Mouse (Mus musculus) spleen, postnatal 4 days (tissue): ENCODE data around the gene Mrpl51.
A peak's percentile ranks its signal among the peaks of the same experiment; 100 is the strongest.
"Not testable (repeated sequence)": the region's sequence is repeated elsewhere in the genome, so short reads cannot be mapped to it uniquely, and the experiment has no call there.

Experiments used
- DNase-seq, 2 experiments: peaks; one replicate each; pipeline ENCODE4 v3.0.0; 2022; ENCODE audit warnings: low spot score in 2 of 2

Mrpl51 gene

GRCm38 (mm10) chr6:125159773-125160557 is 31.6 kb upstream of the Mrpl51 start:
- DNase-seq = no peak

GRCm38 (mm10) chr6:125160558-125160853 is 31.1 kb upstream of the Mrpl51 start:
- no peak for DNase-seq

GRCm38 (mm10) chr6:125160854-125161760 is 30.5 kb upstream of the Mrpl51 start:
- no peak for DNase-seq

DNA sequence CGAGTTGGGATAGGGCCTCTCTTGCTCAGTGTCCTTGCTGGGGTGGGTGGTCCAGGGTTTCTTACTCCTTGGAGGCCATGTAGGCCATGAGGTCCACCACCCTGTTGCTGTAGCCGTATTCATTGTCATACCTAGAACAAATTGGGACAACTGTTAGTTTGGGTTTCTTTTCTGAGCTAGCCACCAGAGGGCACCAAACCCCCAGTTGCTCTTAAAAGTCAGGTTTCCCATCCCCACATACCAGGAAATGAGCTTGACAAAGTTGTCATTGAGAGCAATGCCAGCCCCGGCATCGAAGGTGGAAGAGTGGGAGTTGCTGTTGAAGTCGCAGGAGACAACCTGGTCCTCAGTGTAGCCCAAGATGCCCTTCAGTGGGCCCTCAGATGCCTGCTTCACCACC is 29.6 kb upstream of the Mrpl51 start:
- peak; percentile 70 to 87 for DNase-seq

DNA sequence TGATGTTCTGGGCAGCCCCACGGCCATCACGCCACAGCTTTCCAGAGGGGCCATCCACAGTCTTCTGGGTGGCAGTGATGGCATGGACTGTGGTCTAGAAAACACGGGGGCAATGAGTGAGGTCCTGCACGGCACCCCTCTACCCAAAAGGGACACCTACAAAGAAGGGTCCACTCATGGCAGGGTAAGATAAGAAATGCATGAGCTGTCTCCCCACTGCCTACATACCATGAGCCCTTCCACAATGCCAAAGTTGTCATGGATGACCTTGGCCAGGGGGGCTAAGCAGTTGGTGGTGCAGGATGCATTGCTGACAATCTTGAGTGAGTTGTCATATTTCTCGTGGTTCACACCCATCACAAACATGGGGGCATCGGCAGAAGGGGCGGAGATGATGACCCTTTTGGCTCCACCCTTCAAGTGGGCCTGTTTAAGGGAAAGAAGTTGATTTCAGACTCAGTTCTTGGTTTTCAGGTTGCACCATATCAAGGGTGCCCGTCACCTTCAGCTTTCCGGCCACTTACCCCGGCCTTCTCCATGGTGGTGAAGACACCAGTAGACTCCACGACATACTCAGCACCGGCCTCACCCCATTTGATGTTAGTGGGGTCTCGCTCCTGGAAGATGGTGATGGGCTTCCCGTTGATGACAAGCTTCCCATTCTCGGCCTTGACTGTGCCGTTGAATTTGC is 28.8 kb upstream of the Mrpl51 start:
- DNase-seq = not testable (repeated sequence)

GRCm38 (mm10) chr6:125163801-125164657 is 27.6 kb upstream of the Mrpl51 start:
- no peak for DNase-seq

DNA sequence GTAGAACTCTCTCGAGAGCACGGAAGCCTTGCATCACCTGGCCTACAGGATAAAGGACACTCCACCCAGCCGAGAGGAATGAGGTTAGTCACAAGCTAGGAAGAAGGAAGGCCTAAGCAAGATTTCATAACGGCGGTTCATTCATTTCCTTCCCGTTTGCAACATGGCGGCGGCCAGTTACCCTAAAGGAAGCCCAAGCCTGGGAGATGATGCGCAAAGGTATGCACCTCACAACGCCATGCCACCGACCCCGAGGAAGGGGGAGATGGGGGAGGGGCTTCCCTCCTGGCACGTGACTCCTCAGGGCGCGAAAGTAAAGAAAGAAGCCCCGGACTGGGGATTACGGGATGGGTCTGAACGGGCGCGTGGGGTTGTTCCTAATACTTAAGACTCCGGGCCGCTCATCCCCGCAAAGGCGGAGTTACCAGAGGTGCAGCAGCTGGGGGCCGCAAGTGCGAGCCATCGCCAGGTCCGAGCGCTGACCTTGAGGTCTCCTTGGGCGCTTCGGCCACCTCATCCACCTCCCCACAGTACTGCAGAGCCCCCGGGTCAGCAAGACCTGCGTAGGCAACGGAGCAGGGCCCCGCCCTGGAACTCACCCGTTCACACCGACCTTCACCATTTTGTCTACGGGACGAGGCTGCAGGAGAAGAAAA is 26.8 kb upstream of the Mrpl51 start:
- DNase-seq = peak; percentile 55 to 78

- peak; percentile 92 to 93 for DNase-seq
Observed at GRCm38 (mm10) chr6:125165328-125165891, 26.2 kb upstream of the Mrpl51 start.

GRCm38 (mm10) chr6:125166051-125166751 is 25.4 kb upstream of the Mrpl51 start, which contains the start of gene Gapdh:
Gene Gapdh, minus strand, starts transcription at chr6:125166467.
- peak; percentile 53 to 72 for DNase-seq

DNA sequence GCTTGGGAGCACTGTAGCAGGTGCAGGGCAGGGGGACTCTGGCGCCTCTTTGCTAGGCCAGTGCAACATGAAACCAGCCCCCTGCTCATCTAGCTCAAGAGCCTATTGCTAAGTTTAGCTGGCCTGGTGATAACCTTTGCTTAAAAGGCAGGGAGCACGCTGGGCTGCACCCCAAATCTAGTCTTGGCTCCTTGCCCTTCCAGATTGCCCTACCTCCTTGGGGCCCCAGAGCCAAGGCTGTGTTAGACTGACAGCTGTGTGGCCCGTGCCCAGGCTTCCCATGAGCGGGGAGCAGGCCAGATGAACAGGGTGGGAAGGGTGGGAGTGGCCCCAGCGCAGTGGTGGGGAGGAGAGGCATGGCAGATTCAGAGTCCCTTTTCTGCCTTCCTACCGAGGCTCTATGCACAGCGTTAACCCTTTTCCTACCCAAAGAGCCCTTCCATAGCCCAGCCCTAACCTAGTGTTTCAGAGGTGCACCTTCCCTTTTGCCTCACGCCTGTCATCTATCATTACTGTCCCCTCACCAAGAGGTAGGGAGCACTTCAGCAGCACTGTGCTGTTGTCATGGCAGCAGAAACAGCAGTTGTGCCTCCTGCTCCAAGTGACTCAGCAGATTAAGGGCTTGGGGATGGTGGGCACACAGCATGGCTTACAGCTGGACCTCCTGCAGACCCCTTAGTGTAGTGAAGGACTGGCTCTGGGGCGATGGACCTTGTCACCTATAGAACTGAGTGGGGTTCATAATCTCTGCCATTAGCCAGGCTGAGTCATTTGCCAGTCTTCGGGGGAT is 24.5 kb upstream of the Mrpl51 start:
- no peak for DNase-seq

GRCm38 (mm10) chr6:125168086-125168485 is 23.5 kb upstream of the Mrpl51 start:
- no peak for DNase-seq

- no peak for DNase-seq
Observed at GRCm38 (mm10) chr6:125170194-125170593, 21.4 kb upstream of the Mrpl51 start.

- no peak for DNase-seq
Observed at GRCm38 (mm10) chr6:125172474-125172873, 19.1 kb upstream of the Mrpl51 start.

DNA sequence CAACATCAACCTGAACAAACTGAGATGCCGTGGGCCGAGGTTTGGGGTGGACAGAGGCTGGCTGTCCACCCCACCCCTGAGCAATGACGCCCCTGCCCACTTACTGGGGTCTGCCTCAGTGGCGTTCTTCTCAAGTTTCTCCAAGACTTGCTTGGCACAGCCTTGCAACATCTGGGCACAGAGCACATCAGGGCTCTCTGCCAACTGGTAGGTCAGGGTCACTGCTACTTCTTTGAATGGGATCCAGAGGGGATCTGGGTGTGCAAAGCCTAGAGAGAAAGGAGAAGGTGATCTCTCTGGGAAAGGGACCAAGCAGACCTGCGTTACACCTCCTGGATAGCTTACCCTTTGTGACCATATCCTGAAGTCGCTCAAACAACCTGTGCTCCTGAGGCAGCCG is 18.3 kb upstream of the Mrpl51 start:
- DNase-seq = no peak

DNA sequence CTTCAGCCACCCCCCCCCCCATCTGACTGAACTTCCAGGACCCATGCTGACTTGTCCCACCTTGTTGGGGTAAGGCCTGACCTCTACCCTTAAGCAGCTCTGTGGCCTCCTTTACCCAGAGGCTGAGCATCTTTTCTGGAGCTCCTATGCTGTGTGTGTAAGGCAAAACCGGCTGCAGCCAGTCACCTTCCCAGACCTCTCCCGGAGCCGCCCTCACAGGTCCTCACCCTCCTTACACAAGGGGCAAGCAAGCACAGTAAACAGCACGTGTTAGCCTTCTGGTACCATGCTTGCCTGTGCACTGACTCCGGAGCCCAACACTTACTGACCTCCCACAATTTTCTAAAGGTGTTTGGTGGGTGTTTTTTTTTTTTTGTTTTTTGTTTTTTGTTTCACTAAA is 16.1 kb upstream of the Mrpl51 start:
- DNase-seq = no peak

GRCm38 (mm10) chr6:125179601-125180000 is 12.0 kb upstream of the Mrpl51 start:
- no peak for DNase-seq

GRCm38 (mm10) chr6:125182133-125182532 is 9.5 kb upstream of the Mrpl51 start:
- no peak for DNase-seq

- no peak for DNase-seq
Observed at GRCm38 (mm10) chr6:125186203-125186602, 5.4 kb upstream of the Mrpl51 start.

GRCm38 (mm10) chr6:125190816-125191215 is 785 bp upstream of the Mrpl51 start:
- DNase-seq = no peak
